Mouse (Mus musculus): ENCODE data around the gene Mfrp.

GRCm38 (mm10) chr9:44087761-44088455, 13.6 kb upstream of the Mfrp start:
- TF ChIP-seq CTCF (conservative IDR thresholded peaks at IDR 0.05; ENCODE audit: low read length), result no peak
- TF ChIP-seq NANOG (IDR thresholded peaks at IDR 0.05; ENCODE audit: borderline replicate concordance, low read length), result no peak
- TF ChIP-seq POU5F1 (IDR thresholded peaks at IDR 0.05; ENCODE audit: borderline replicate concordance, low read length), result no peak
